18 mouse cellular contexts compared by ENCODE assay signal in the genomic region with DNA sequence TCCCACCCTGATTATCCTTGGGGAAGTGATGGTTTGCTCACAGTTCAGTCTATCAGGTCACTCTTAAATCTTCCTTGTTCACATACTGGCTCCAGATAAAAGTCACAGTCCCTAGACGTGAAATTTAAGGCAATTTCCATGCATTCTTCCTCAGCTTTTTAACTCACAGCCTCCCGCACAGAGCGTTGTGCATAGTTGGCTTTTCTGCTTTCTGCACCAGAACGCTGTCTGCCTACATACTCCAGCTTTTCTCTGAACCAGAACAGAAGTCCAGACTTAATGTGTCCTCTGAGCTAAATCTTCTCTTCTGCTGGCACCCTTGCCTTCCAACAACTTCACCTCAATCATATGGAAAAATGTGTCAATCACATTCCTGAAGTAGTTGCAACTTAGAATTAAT.
DNase-seq lines count a peak whose midpoint lies in the region; ATAC-seq and TF ChIP-seq lines count a peak whose summit lies in the region.
"Had no signal": no experiment of that assay in that cellular context is flagged by ENCODE, and none has a peak within 500 bp of the region (broad histone marks: within the 10 kb centered on the region; RNA-seq: fewer than 3 reads in every experiment).

No protein-coding gene starts in this region.

- intact Hi-C loops in left cerebral cortex, postnatal 14 days (cut with DNase I) = no loop called here
- intact Hi-C loops in left cerebral cortex, postnatal 10 days (cut with DNase I) = no loop called here

- WGBS in embryonic facial prominence, embryonic 14.5 days = 69% methylated on average over 4 of the region's 4 CpGs
- 85% methylated on average over 4 of the region's 4 CpGs for WGBS in embryonic facial prominence, embryonic 10.5 days
- WGBS in midbrain, postnatal 0 days = 81% methylated on average over 4 of the region's 4 CpGs

- H3K4me2 ChIP-seq in embryonic facial prominence, embryonic 14.5 days (ENCODE audit: low read depth, low read length) = no peak overlapping the region
- no peak overlapping the region for H3K4me2 ChIP-seq in midbrain, postnatal 0 days (ENCODE audit: low read depth, low read length, poor library complexity, severe bottlenecking)
- H3K4me2 ChIP-seq: forebrain, embryonic 15.5 days; heart, embryonic 12.5 days; hindbrain, embryonic 14.5 days had no signal

- no peak overlapping the region for H3K27ac ChIP-seq in embryonic facial prominence, embryonic 14.5 days (replicated peaks; ENCODE audit: low read depth, low read length)
- H3K27ac ChIP-seq in embryonic facial prominence, embryonic 10.5 days (replicated peaks) = no peak overlapping the region
- no peak overlapping the region for H3K27ac ChIP-seq in midbrain, postnatal 0 days (ENCODE audit: low read depth, low read length)
- H3K27ac ChIP-seq: forebrain, embryonic 15.5 days; hindbrain, embryonic 10.5 days; hindbrain, embryonic 14.5 days had no signal

- ATAC-seq in embryonic facial prominence, embryonic 14.5 days (ENCODE audit: low read depth) = no peak
- no peak for ATAC-seq in midbrain, postnatal 0 days (ENCODE audit: low FRiP score)
- ATAC-seq: CD4-positive, CD25-positive, alpha-beta regulatory T cell, adult 4 months; forebrain, embryonic 15.5 days had no signal

- no peak for TF ChIP-seq CTCF in midbrain, postnatal 0 days (IDR thresholded peaks at IDR 0.05)

- no peak overlapping the region for H3K9ac ChIP-seq in embryonic facial prominence, embryonic 14.5 days (ENCODE audit: low read depth, low read length)
- H3K9ac ChIP-seq in midbrain, postnatal 0 days (replicated peaks; ENCODE audit: low read length, poor library complexity, severe bottlenecking) = no peak overlapping the region
- H3K9ac ChIP-seq: forebrain, embryonic 15.5 days; heart, embryonic 12.5 days; hindbrain, embryonic 14.5 days had no signal

- H3K9me3 ChIP-seq in embryonic facial prominence, embryonic 14.5 days (ENCODE audit: control insufficient read depth, low read length) = no peaks in the 10 kb centered on the region
- H3K9me3 ChIP-seq in embryonic facial prominence, embryonic 10.5 days = no peaks in the 10 kb centered on the region
- no peaks in the 10 kb centered on the region for H3K9me3 ChIP-seq in midbrain, postnatal 0 days (ENCODE audit: low read length)
- H3K9me3 ChIP-seq: forebrain, embryonic 15.5 days; G1E; heart, embryonic 12.5 days; hindbrain, embryonic 10.5 days had no signal

- no peaks in the 10 kb centered on the region for H3K4me1 ChIP-seq in embryonic facial prominence, embryonic 14.5 days (ENCODE audit: control insufficient read depth, insufficient read depth, low read length)
- no peaks in the 10 kb centered on the region for H3K4me1 ChIP-seq in embryonic facial prominence, embryonic 10.5 days
- H3K4me1 ChIP-seq in midbrain, postnatal 0 days (ENCODE audit: insufficient read depth, low read length) = no peaks in the 10 kb centered on the region
- H3K4me1 ChIP-seq: forebrain, embryonic 15.5 days; heart, embryonic 12.5 days; hindbrain, embryonic 10.5 days had no signal

- H3K36me3 ChIP-seq in embryonic facial prominence, embryonic 14.5 days (ENCODE audit: control insufficient read depth, insufficient read depth, low read length) = no peaks in the 10 kb centered on the region
- no peaks in the 10 kb centered on the region for H3K36me3 ChIP-seq in embryonic facial prominence, embryonic 10.5 days (replicated peaks)
- no peaks in the 10 kb centered on the region for H3K36me3 ChIP-seq in midbrain, postnatal 0 days (ENCODE audit: insufficient read depth, low read length)
- H3K36me3 ChIP-seq: forebrain, embryonic 15.5 days; G1E; heart, embryonic 12.5 days; hindbrain, embryonic 10.5 days had no signal

- no peaks in the 10 kb centered on the region for H3K27me3 ChIP-seq in embryonic facial prominence, embryonic 14.5 days (replicated peaks; ENCODE audit: control insufficient read depth, insufficient read depth, low read length)
- H3K27me3 ChIP-seq in embryonic facial prominence, embryonic 10.5 days (replicated peaks; ENCODE audit: low read depth, poor library complexity, severe bottlenecking) = no peaks in the 10 kb centered on the region
- no peaks in the 10 kb centered on the region for H3K27me3 ChIP-seq in midbrain, postnatal 0 days (ENCODE audit: insufficient read depth, low read length)
- H3K27me3 ChIP-seq: forebrain, embryonic 15.5 days; heart, embryonic 12.5 days had no signal

- no peak overlapping the region for H3K4me3 ChIP-seq in embryonic facial prominence, embryonic 14.5 days (ENCODE audit: low read depth, low read length)
- H3K4me3 ChIP-seq in embryonic facial prominence, embryonic 10.5 days = no peak overlapping the region
- H3K4me3 ChIP-seq in midbrain, postnatal 0 days (ENCODE audit: low read depth, low read length) = no peak overlapping the region
- H3K4me3 ChIP-seq: forebrain, embryonic 15.5 days; heart, embryonic 12.5 days; hindbrain, embryonic 10.5 days had no signal

- peak; percentile 13 for DNase-seq in embryonic facial prominence, embryonic 14.5 days (ENCODE audit: low spot score)
- DNase-seq in embryonic facial prominence, embryonic 10.5 days (ENCODE audit: low spot score) = no peak
- peak; percentile 9 to 14 for DNase-seq in layer of hippocampus, adult 8-10 months (ENCODE audit: low spot score in 2 of 2)
- DNase-seq in layer of hippocampus, adult 9-10 months (ENCODE audit: low spot score) = no peak
- DNase-seq in left cerebral cortex, postnatal 14 days (ENCODE audit: low spot score in 2 of 2) = peak; percentile 13 to 24
- DNase-seq in left cerebral cortex, postnatal 10 days (ENCODE audit: extremely low spot score in 1 of 2, low spot score in 2 of 2) = no peak
- peak; percentile 10 for DNase-seq in right cerebral cortex, postnatal 25 days
- no peak for DNase-seq in midbrain, postnatal 0 days (ENCODE audit: low spot score)
- DNase-seq: adrenal gland, adult 8-10 months; adrenal gland, postnatal 36 days; B cell, adult 2 months; gastrocnemius, postnatal 14 days had no signal

Comparison
In these comparisons a context has a peak if more than half of its experiments do, and no peak if none do; other contexts are left out.
1. DNase-seq: peak in embryonic facial prominence, embryonic 14.5 days (single experiment), layer of hippocampus, adult 8-10 months (2 of 2), left cerebral cortex, postnatal 14 days (2 of 2) and right cerebral cortex, postnatal 25 days (single experiment); none in embryonic facial prominence, embryonic 10.5 days (single experiment), layer of hippocampus, adult 9-10 months (single experiment), left cerebral cortex, postnatal 10 days (0 of 2) and midbrain, postnatal 0 days (single experiment).